Mouse (Mus musculus): ENCODE data around the gene Stard3.

- TF ChIP-seq CTCF (IDR thresholded peaks at IDR 0.05; ENCODE audit: extremely low read depth, insufficient read length, insufficient replicate concordance, low read depth, low read length) (no peak), POLR2A (IDR thresholded peaks at IDR 0.05; ENCODE audit: low read depth, low read length) (no peak)
Measured at GRCm38 (mm10) chr11:98322159-98322558, 36.0 kb upstream of the Stard3 start.
